Mouse (Mus musculus) intestine, embryonic 14.5 days (tissue): ENCODE measurements around the gene Arid3a. TPM values are rescaled to one million over a fixed set of nuclear protein-coding genes. Genes with fewer than 3 reads are reported as not detected.

Experiments
- ATAC-seq: fragments of 200-750 bp; cut with Nextera tagmentation; replicated peaks from 2 replicates; pipeline ENCODE4 v1.8.0; 2017; ENCODE audit warnings: low read depth, moderate number of reproducible peaks, moderate TSS enrichment, moderate library complexity; ENCODE audit not compliant: low FRiP score, low TSS enrichment
- DNase-seq: peaks from one replicate; pipeline ENCODE4 v3.0.0-alpha.2; 2018; ENCODE audit warnings: low spot score
- H3K27ac ChIP-seq: fragments of 300-500 bp; sonication (generic); 2 replicates; pipeline ENCODE4 v1.5.1; 2014; ENCODE audit warnings: low read depth, mild to moderate bottlenecking, control low read depth
- H3K27me3 ChIP-seq: fragments of 300-500 bp; sonication (generic); replicated peaks from 2 replicates; pipeline ENCODE4 v1.6.1; 2014; ENCODE audit warnings: low read length, control low read depth; ENCODE audit not compliant: control insufficient read depth, insufficient read depth
- H3K36me3 ChIP-seq: fragments of 300-500 bp; sonication (generic); 2 replicates; pipeline ENCODE4 v1.6.1; 2014; ENCODE audit warnings: low read length, control low read depth; ENCODE audit not compliant: control insufficient read depth, insufficient read depth
- H3K4me1 ChIP-seq: fragments of 300-500 bp; sonication (generic); replicated peaks from 2 replicates; pipeline ENCODE4 v1.6.1; 2014; ENCODE audit warnings: low read length, control low read depth, mixed read lengths; ENCODE audit not compliant: control insufficient read depth, insufficient read depth
- H3K4me2 ChIP-seq: fragments of 300-500 bp; sonication (generic); 2 replicates; pipeline ENCODE4 v1.6.1; 2014; ENCODE audit warnings: low read length
- H3K4me3 ChIP-seq: fragments of 300-500 bp; sonication (generic); 2 replicates; pipeline ENCODE4 v1.5.1; 2014; ENCODE audit warnings: low read depth, low read length, control low read depth, mixed read lengths
- H3K9ac ChIP-seq: fragments of 300-500 bp; sonication (generic); 2 replicates; pipeline ENCODE4 v1.6.1; 2014; ENCODE audit warnings: mild to moderate bottlenecking, low read length
- H3K9me3 ChIP-seq: fragments of 300-500 bp; sonication (generic); 2 replicates; pipeline ENCODE4 v1.6.1; 2016; ENCODE audit warnings: low read length, control low read depth; ENCODE audit not compliant: control insufficient read depth
- WGBS: fragments of 180-500 bp; shearing (Covaris S2); extraction: QIAGEN DNeasy Blood & Tissue Kit; methylation state at CpG from one replicate; pipeline ENCODE4 v1.1.7; 2014; 5-methylcytosine and 5-hydroxymethylcytosine counted together
- polyA plus RNA-seq: library from polyadenylated mRNA; unstranded; fragments of >200 nt; fragmentation: Nextera tagmentation; extraction: Ambion mirVana; gene quantifications from 2 replicates; pipeline ENCODE4 v1.2.1, GENCODE M21; 2014

Gene Arid3a
- polyA plus RNA-seq, 1 experiment from 2014 or later, result 14.4 TPM

GRCm38 (mm10) chr10:79934272-79934721, 7.5 kb downstream of the Arid3a start:
- no peak overlapping the region for H3K27ac ChIP-seq
- no peak overlapping the region for H3K9ac ChIP-seq
- DNase-seq (no peak), ATAC-seq (0 out of 2 replicates have a peak, but pooled peaks have one; percentile 13)
- H3K36me3 ChIP-seq, result peaks cover 57% of the 10 kb centered on the region
- no peaks in the 10 kb centered on the region for H3K9me3 ChIP-seq
- H3K4me1 ChIP-seq, result peaks cover 33% of the 10 kb centered on the region
- no peaks in the 10 kb centered on the region for H3K27me3 ChIP-seq
- WGBS, result 69% methylated on average over 13 of the region's 13 CpGs
- H3K4me3 ChIP-seq, result no peak overlapping the region
- H3K4me2 ChIP-seq, result no peak overlapping the region

- WGBS, result 89% methylated on average over 16 of the region's 16 CpGs
- H3K9me3 ChIP-seq, result no peaks in the 10 kb centered on the region
- no peak overlapping the region for H3K4me2 ChIP-seq
- H3K4me1 ChIP-seq, result peaks cover 30% of the 10 kb centered on the region
- no peak overlapping the region for H3K9ac ChIP-seq
- peaks cover 60% of the 10 kb centered on the region for H3K36me3 ChIP-seq
- no peak overlapping the region for H3K27ac ChIP-seq
- DNase-seq, result no peak
- no peak overlapping the region for H3K4me3 ChIP-seq
- ATAC-seq, result no peak
- H3K27me3 ChIP-seq, result no peaks in the 10 kb centered on the region
Measured at GRCm38 (mm10) chr10:79934794-79935569, 8.1 kb downstream of the Arid3a start.

GRCm38 (mm10) chr10:79936284-79936910, 9.6 kb downstream of the Arid3a start:
- Histone ChIP-seq H3K27me3 (no peaks in the 10 kb centered on the region), H3K4me3 (no peak overlapping the region), H3K9ac (no peak overlapping the region), H3K9me3 (no peaks in the 10 kb centered on the region), H3K36me3 (peaks cover 60% of the 10 kb centered on the region), H3K27ac (no peak overlapping the region), H3K4me1 (peaks cover 30% of the 10 kb centered on the region), H3K4me2 (no peak overlapping the region)
- ATAC-seq (no peak), DNase-seq (no peak)
- 65% methylated on average over 10 of the region's 10 CpGs for WGBS

DNA sequence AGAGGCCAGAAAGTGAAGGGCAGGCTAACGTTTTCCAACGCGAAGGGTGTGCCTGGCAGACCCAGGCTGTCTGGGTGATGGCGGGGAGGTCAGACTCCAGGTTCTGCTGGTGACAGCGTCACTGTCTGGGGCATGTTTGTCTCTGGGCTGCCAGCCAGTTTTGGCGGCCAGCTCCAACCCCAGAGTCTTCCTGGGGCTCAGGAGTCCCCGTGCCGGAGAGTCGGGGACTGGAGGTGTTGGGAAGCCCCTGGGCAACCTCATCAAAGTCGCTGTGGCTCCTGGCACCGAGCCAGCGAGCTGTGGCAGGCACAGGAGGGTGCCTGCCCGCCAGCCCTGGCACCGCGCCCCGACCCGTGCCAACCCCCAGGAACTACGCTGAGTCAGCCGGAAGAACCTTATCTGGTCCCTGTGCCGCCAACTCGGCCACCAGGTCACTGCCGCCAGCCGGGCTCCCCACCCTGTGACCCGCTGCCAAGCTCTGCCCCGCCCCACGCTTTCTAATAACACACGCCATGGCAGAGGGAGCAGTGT, 10.1 kb downstream of the Arid3a start:
- no peak overlapping the region for H3K4me2 ChIP-seq

GRCm38 (mm10) chr10:79937775-79938526, 11.1 kb downstream of the Arid3a start:
- H3K9me3 ChIP-seq, result no peaks in the 10 kb centered on the region
- peaks cover 17% of the 10 kb centered on the region for H3K4me1 ChIP-seq
- peaks cover 56% of the 10 kb centered on the region for H3K36me3 ChIP-seq
- H3K27ac ChIP-seq, result no peak overlapping the region
- no peak overlapping the region for H3K4me3 ChIP-seq
- DNase-seq (no peak), ATAC-seq (no peak)
- WGBS, result 72% methylated on average over 11 of the region's 11 CpGs
- no peak overlapping the region for H3K9ac ChIP-seq
- no peak overlapping the region for H3K4me2 ChIP-seq
- H3K27me3 ChIP-seq, result no peaks in the 10 kb centered on the region

More for the DNA sequence above, 10.1 kb downstream of the Arid3a start:
- Histone ChIP-seq H3K4me3 (no peak overlapping the region), H3K27ac (no peak overlapping the region), H3K9ac (no peak overlapping the region), H3K36me3 (peaks cover 60% of the 10 kb centered on the region), H3K4me1 (peaks cover 25% of the 10 kb centered on the region), H3K27me3 (no peaks in the 10 kb centered on the region), H3K9me3 (no peaks in the 10 kb centered on the region)
- 75% methylated on average over 27 of the region's 27 CpGs for WGBS
- ATAC-seq (no peak), DNase-seq (no peak)

DNA sequence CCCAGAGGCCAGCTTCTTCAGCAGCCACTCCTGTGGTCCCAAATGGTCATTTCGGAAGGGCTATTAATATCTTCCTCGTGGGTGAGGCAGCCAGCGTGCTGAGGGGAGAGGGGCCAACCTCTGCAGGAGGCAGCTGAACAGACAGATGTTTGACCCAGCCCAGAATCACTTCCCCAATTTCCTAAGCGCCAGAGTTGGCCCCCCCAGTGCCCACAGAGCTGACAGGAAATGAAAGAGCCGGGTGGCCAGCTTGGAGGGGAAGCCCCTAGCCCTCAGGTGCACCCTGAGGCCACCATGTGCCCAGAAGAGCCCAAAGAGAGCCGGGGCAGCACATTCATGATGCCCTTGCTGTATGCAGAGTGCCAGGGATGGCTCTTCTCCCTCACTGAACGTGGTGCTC, 13.9 kb downstream of the Arid3a start:
- H3K4me2 ChIP-seq, result no peak overlapping the region
- no peak for DNase-seq
- no peak overlapping the region for H3K4me3 ChIP-seq
- H3K9me3 ChIP-seq, result no peaks in the 10 kb centered on the region
- no peak for ATAC-seq
- no peak overlapping the region for H3K27ac ChIP-seq
- H3K9ac ChIP-seq, result no peak overlapping the region
- WGBS, result 61% methylated on average over 7 of the region's 7 CpGs
- peaks cover 38% of the 10 kb centered on the region for H3K36me3 ChIP-seq
- H3K27me3 ChIP-seq, result no peaks in the 10 kb centered on the region
- H3K4me1 ChIP-seq, result peaks cover 28% of the 10 kb centered on the region

DNA sequence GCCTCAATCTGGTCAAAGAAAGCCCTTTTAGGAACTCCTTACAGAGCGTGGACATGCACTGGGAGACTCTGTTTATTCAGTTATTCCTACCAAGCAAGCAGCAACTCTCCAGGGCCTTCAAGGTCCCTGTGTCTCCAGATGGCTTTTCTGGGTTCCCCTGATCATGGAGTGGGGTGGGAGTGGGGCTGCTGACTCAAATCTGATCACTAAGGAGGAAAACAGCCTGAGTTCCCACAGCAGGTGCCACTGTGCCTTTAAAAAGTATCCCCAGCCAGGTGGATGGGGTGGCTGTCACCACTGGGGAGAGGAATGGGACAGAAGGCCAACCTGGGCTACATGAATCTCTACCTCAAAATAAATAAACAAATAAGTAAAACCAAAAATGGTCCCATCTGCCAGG, 16.1 kb downstream of the Arid3a start:
- Histone ChIP-seq H3K4me1 (peaks cover 35% of the 10 kb centered on the region), H3K4me3 (no peak overlapping the region), H3K4me2 (no peak overlapping the region), H3K9me3 (no peaks in the 10 kb centered on the region), H3K9ac (no peak overlapping the region), H3K27ac (peak overlapping the region; percentile 57; the same call in 1 of the 2 replicates), H3K36me3 (peaks cover 22% of the 10 kb centered on the region), H3K27me3 (no peaks in the 10 kb centered on the region)
- 74% methylated on average over 1 of the region's 1 CpGs for WGBS
- ATAC-seq (no peak), DNase-seq (no peak)

- peak overlapping the region; percentile 57 for H3K27ac ChIP-seq
- WGBS, result 62% methylated on average over 9 of the region's 9 CpGs
- H3K4me3 ChIP-seq, result no peak overlapping the region
- peaks cover 20% of the 10 kb centered on the region for H3K36me3 ChIP-seq
- H3K9me3 ChIP-seq, result no peaks in the 10 kb centered on the region
- ATAC-seq (peak; percentile 45), DNase-seq (peak; percentile 73)
- H3K4me1 ChIP-seq, result peaks cover 35% of the 10 kb centered on the region
- no peaks in the 10 kb centered on the region for H3K27me3 ChIP-seq
- H3K9ac ChIP-seq, result no peak overlapping the region
- 0 out of 2 replicates have a peak overlapping the region, but pooled peaks have one; percentile 8 for H3K4me2 ChIP-seq
Measured at GRCm38 (mm10) chr10:79943471-79943901, 16.6 kb downstream of the Arid3a start.
